Mouse (Mus musculus): ENCODE results near the gene Notch2.

Gene Notch2

GRCm38 (mm10) chr3:98013401-98014281, at the start of gene Notch2:
TSS of gene Notch2 (plus strand) at chr3:98013527.
- DNase-seq: peak; percentile 95

DNA sequence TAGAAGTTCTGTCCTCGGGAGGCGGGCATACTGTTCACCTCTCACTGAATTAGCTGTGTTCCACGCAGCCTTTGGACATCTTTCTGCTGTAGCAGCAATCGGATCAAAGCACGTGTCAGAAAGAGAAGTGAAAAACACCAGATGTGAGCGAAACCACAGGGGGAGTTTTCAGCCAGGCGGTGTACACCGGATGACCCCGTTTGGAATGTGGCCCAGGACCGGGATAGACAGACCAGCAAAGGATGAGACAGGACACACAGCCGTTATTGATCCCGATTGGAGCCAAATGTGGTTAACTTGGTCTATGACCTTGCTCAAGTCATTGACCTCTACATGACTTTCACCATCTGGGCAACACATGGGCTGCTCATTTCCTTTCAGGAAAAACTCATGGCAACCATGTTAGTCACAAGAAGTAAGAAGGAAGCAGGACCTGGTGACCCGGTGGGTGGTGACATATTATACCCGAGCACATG, 48.4 kb upstream of the Notch2 start:
- DNase-seq: peak; percentile 63

DNA sequence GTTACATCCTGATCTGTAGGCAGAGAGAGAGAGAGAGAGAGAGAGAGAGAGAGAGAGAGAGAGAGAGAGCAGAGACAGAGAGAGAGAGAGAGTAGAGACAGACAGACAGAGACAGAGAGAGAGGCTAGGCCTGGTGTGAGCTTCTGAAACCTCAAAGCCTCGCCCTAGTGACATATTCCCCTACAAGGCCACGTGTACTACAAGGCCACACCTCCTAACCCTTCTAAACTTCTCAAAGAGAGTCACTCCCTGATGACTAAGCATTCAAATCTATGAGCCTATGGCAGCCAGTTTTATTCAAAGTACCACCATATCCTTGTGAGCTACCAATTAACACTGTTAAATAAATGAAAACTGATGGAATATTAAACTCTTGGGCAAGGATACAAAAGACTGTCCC, 45.7 kb upstream of the Notch2 start:
- DNase-seq: no peak

- DNase-seq: no peak
Measured at GRCm38 (mm10) chr3:97968191-97968590, 45.1 kb upstream of the Notch2 start.

- DNase-seq: no peak
Measured at GRCm38 (mm10) chr3:97969019-97969418, 44.3 kb upstream of the Notch2 start.

- DNase-seq: peak; percentile 72
Measured at GRCm38 (mm10) chr3:97971117-97971516, 42.2 kb upstream of the Notch2 start.

DNA sequence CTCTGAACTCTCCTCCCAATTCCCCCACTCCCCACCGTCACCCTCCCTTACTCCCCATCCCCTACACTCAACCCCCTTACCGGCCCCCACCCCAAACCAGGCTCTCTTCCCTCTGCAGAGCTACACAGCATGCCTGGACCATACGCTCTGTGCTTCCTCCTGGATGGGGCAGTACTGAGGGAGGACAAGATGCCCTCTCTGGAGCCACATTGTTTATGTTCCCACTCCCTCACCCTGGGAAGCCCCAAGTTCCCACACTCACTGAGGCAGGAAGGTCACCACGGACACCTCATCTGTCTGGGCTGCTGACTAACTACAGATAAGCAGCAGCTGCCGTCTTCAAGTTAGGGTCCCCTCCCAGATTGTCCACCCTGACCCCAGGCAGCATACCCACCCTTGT, 41.1 kb upstream of the Notch2 start:
- DNase-seq: peak; percentile 50

DNA sequence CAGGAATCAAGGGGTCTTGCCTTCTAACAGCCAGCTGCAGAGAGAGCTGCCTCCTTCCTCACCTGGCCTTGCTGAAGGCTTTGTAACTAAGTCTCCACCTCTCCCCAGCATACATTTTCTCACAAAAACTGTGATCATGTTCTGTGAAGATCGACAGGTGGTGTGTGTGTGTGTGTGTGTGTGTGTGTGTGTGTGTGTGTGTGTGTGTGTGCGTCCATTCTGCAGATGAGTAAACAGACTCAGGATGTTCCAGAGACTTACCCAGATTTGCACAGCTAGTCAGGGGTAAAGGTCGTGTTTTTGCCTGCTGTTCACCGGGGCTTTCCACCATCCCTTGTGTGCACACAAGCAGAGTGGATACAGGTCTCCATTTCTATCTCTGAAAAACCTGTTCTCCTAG, 40.6 kb upstream of the Notch2 start:
- no peak for DNase-seq

- peak; percentile 30 for DNase-seq
Measured at GRCm38 (mm10) chr3:97973306-97973705, 40.0 kb upstream of the Notch2 start.

DNA sequence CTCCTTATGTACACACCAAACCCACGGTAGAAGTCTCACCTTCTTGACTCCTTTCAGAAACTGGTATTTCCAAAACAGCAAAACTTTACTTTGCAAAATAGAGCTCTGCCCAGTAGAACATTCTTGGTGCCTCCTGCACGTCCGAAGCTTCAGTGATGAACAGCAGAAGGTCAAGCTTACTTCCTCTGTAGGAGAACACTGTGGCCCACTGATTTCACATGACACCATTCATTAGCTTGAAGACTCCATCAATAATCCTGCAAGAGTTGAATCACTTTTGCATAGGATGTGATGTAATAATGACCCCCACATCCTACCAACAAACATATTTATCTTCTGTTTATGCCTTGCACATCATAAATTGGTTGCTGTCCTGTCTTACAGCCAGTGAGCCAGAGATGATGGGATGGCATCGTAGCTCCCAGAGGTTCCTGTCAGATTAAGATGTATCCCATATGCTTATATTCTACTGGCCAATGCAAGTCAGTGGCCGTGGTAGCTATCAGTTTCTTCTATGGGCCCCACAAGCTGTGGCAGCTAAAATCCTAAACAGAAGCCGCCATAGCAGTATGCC, 39.0 kb upstream of the Notch2 start:
- DNase-seq: no peak

DNA sequence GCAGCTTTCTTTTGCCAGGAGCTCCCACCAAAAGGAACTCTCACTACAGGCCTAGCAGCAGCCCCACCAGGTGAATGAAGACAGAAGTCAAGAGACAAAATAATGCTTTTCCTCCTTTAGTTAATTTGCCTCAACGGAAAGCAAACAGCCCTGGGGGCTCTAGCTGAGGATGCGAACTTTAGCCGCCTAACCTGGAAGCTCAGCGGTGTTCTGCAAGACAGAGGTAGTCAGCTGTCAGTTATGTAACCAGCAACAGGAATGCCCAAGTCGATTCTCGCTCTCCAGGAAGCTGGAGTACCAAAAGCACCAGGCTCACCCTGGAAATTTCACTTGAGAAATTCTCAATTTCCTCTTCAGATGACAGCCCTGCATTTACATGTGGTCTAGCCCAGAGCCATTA, 36.6 kb upstream of the Notch2 start:
- no peak for DNase-seq

GRCm38 (mm10) chr3:97978710-97979109, 34.6 kb upstream of the Notch2 start:
- peak; percentile 64 for DNase-seq

DNA sequence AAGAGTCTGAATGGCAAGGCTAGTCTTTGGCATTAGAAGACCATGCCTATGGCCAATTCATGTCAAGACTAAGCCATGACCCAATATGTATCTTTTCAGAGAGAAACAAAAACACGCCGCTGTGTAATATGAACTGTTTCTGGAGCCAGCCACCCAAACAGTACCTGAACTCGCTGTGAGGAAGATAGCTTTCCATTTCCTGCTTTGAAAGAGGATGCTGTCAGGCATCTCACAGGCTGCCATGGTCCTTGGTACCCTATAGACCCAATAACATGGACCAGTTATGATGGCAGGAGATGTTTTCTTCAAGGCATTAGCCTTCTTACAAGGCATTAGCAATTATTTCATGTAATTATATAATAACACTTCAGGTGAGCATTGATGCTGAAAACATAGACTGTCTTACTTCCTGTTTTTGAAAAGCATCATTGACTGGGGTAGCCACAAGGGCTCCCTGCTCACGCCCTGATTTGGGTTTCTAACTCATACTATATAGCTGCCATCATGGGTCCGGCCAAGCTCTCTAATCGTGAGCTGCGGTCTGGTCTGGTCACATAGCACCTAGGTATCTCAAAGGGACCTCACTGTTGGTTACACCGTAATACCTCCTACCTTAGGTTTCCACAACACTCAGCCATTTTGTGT, 32.5 kb upstream of the Notch2 start:
- DNase-seq: no peak

DNA sequence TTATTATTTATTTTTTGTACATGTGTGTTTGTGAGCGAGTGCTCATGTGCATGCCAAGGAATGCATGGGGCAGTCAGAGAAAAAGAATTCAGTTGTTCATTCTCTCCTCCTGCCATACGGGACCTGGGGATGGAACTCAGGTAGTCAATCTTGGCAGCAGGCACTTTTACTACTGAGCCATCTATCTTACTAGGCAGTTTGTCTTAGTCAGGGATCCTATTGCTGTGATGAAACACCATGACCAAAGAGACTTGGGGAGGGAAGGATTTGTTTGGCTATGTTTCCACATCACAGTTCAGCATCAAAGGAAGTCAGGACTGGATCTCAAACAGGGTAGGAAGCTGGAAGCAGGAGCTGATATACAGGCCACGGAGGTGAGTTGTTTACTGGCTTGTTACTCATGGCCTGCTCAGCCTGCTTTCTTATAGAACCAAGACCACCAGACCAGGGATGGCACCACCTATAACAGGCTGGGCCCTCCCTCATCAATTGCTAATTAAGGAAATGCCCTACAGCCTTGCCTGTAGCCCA, 31.9 kb upstream of the Notch2 start:
- DNase-seq: no peak

GRCm38 (mm10) chr3:97984870-97985506, 28.3 kb upstream of the Notch2 start:
- no peak for DNase-seq

DNA sequence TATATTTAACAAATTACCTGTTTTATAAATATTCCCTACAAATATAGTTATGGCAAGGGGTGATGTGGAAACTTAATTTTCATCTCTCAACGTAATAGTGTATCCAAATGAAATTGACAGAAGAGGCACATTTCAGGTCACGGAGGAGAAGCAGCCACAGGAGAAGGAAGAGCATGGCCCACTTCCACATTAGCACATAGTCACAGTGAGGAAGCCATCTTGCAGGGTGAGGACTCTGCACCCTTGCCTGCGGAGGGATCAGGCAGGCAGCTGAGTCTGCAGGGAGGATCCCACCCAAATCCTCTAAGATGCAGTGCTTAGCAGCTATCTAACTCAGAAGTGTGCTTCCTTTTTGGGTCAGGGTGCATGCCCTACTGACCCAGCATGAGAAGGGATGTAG, 27.6 kb upstream of the Notch2 start:
- DNase-seq: no peak

DNA sequence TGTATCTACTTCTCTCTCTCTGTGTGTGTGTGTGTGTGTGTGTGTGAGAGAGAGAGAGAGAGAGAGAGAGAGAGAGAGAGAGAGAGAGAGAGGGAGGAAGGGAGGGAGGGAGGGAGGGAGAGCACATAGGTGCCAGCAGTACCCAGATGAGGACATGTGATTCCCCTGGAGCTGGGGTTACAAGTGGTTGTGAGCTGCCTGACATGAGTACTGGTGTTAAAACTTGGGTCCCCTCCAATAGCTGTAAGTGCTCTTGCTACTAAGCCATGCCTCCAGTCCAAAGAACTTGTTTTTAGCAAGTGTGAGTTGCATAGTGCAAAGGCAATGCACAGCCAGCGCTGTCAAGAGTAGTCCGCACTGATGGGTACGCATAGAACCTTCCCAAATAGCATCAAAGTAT, 26.2 kb upstream of the Notch2 start:
- no peak for DNase-seq

DNA sequence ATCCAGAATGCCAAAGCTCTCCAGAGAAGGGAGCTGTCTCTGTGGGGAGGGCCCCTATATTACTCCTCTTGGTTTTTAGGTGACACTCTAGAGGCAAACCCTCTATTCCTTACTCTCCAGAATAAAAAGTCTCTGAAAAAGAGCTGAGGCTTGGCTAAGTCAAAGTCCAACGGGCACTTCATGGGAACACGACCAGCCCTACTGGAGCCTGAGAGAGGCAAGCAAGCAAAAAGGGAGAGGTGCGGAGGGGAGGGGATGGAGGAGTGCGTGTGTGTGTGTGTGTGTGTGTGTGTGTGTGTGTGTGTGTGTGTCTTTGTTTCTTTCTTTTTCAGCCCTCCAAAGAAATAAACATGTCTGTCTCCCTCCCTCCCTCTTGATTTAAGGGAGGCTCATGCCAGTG, 24.6 kb upstream of the Notch2 start:
- DNase-seq: no peak

GRCm38 (mm10) chr3:97990576-97990975, 22.8 kb upstream of the Notch2 start:
- DNase-seq: no peak

- no peak for DNase-seq
Measured at GRCm38 (mm10) chr3:97992289-97992688, 21.0 kb upstream of the Notch2 start.

- no peak for DNase-seq
Measured at GRCm38 (mm10) chr3:97993196-97993595, 20.1 kb upstream of the Notch2 start.

GRCm38 (mm10) chr3:97993920-97994545, 19.3 kb upstream of the Notch2 start:
- peak; percentile 58 for DNase-seq

DNA sequence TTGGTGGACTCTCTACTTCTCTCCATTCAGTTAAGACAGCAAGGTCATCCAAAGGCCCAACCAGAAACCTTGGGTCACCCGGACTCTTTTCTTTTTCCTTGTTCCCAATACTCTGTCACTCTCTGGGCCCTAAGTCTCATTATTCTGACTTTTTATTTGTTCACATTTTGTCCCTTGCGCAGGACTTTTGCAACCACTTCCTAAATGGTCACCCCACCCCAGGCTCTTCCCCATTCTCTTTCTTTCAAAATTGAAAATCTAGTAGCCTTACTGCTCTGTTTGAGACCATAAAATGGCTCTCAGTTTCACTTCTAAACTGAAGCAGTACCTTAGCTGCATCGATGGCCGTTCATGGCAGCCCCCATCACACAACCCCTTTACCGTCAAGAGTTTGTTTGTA, 18.5 kb upstream of the Notch2 start:
- peak; percentile 58 for DNase-seq

Data from lung, postnatal 36 days (tissue).